Mouse (Mus musculus) heart, postnatal 10 days (tissue): ENCODE measurements around the gene Cyp24a1. TPM values are rescaled to one million over a fixed set of nuclear protein-coding genes. Genes with fewer than 3 reads are reported as not detected.

ENCODE experiments used
- DNase-seq, 2 experiments: peaks; one replicate each; pipeline ENCODE4 v3.0.0; 2021
- intact Hi-C: fragments of 180-260 bp; cut with DNase I; formaldehyde crosslinking; loops from one replicate; pipeline ENCODE4 v1.15.1; 2025
- total RNA-seq, 2 experiments: library from RNA; stranded (reverse); gene quantifications; 2 replicates each; pipeline ENCODE4 v1.2.3; 2021

Gene Cyp24a1
- total RNA-seq = not detected

DNA sequence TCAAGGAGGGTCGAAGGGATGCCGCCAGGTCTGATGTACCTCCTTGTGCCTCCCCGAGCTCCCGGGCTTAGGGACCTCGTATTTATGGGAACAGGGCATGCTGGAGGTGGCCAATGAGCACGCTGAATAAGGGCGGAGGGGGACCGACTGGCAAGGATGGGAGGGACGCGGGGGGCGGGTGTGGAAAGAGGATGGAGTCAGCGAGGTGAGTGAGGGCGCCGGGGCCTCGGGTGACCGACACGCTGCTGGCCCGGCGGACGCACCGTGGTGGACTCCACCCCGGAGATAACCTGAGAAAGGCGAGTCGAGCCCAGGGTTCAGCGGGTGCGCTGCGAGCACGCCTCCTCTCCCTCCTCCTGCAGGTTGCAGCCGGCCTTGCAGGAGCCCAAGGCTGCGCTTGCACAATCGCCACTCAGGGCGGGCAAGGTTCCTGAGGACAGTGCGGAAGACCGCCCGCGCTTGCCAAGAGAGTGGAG lies at the start of gene Cyp24a1:
Gene Cyp24a1 (minus strand): TSS at position 55 of the 476 bp plus-strand sequence.
- intact Hi-C loops = no loop called here
- peak in 1 of 2 experiments; percentile 37 for DNase-seq

DNA sequence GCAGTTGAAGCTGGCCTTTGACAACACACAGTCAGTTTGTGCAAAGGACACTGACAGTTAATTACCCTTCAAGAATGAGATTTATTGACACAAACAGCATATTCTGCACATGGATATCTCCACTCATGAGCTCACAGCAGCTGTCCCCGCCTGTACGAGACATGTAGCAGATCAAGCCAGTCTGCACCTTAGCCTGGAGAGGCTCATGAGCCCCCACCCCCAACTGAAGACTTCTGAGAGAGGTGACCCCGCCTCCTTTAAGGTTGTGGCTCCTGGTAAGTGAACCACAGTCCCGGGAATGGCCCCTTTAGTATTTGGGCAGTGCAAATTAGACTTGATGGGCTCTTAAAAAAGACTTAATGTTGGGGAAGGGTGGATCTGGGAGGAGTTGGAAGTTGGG lies 48.8 kb upstream of the Cyp24a1 start:
- intact Hi-C loops = no loop called here
- DNase-seq = no peak

DNA sequence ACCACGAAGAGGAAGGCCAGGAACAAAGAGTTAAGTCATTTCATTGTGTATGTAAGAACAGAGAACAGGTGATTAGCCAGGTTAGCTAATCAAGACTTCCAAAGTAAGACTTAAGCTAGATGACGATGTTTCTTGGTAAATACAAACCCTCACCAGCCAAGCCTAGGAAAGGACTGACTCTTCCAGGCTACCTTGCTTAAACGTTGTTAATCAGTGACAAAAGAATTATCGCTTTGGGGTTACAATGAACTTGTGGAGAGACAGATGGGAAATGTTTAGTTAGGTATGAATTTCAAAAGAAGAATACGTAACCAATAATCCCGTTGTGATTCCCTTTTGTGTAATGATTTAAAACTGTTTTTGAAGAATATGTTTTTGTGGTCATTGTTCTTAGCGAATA lies 48.0 kb upstream of the Cyp24a1 start:
- intact Hi-C loops = no loop called here
- DNase-seq = no peak

DNA sequence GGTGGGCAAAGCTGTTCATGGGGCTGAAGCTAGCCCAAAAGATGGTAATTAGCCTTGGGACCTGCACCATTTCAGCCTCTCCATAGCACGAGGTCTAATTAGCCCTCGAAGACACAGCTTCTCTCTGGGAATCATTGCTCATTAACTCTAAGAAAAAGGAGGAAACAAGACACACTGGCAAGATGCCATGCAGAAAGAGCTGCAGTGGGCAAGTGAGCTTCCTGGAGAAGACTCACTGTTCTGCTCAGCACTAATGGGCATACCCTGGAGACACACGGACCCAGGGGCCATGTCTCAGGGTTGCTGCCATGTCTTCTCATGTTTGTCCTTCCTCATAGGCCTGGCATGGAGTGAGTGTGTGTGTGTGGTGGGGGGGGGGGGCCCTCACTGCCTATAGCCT lies 47.2 kb upstream of the Cyp24a1 start:
- DNase-seq = no peak
- intact Hi-C loops = no loop called here

DNA sequence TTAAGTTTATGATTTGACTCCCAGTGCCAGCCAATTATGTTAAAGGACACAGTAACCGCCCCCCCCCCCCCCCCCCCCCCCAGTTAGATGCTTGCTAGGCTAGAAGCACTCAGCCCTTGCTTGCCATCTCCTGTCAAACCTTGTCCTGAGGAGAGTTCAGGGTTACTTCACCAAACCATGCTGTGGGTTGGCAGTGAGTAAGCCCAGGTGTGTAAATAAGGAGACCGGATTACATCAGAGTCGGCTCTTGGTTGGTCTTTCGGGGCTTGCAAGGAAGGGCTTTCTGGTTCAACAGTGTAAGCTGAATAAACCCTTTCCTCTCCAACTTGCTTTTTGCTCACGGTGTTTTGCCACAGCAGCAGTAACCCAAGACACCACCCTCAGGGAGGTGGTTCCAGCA lies 46.7 kb upstream of the Cyp24a1 start:
- intact Hi-C loops = no loop called here
- DNase-seq = no peak

DNA sequence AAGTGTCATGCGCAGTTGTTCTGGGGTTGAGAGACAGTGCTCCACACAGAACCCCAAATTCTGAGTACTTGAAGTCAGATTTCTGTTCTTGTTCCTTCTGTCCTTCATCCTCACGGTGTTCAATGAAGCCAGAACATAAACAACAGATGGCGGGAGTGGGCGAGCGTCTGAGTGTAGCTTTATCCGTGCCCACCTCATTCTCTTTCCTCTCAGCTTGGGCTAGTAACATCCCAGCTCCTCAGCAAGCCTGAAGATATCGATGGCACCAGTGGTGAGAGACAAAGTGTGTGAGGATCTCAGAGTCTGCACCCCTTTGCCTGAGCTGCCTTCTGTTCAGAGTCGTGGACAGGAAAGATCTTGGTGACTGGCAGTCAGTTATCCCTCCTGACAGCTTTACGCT lies 42.3 kb upstream of the Cyp24a1 start:
- DNase-seq = no peak

DNA sequence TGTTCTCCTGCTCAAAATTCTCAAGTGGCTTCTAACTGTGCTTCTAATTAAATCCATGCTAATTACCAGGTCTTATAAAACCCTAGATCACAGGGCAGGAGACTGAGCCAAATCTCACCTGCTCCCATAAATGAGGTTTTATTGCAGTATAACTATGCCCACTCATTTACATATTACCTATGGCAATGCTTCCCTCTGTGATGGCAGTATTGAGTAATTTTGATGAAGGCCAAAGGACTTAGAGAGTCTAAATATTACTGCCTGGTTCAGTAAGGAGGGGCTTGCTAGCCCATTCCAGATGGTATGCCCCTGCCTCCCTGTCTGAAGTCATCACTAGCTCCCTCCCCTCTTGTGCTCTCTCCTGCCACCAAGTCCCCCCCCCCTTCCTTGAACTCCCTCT lies 38.9 kb upstream of the Cyp24a1 start:
- intact Hi-C loops = no loop called here
- DNase-seq = no peak

More for the DNA sequence above, 42.3 kb upstream of the Cyp24a1 start:
- intact Hi-C loops = no loop called here

DNA sequence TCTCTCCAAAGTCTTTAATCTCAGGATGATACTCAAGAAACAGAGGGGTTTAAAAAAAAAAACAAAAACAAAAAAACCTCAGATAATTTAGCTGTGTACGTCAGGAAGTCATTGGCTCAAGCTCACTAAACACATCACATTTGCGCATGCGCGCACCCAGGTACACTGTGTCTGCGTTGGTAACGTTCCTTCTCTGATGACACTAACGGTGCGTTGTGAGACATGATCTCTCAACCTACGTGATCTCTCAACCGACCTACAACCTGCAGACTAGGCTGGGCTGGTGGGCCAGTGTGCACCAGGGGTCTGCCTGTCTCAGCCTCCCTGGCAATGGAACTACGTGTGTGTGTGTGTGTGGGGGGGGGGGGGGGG lies 37.8 kb upstream of the Cyp24a1 start:
- no peak for DNase-seq
- intact Hi-C loops = no loop called here

DNA sequence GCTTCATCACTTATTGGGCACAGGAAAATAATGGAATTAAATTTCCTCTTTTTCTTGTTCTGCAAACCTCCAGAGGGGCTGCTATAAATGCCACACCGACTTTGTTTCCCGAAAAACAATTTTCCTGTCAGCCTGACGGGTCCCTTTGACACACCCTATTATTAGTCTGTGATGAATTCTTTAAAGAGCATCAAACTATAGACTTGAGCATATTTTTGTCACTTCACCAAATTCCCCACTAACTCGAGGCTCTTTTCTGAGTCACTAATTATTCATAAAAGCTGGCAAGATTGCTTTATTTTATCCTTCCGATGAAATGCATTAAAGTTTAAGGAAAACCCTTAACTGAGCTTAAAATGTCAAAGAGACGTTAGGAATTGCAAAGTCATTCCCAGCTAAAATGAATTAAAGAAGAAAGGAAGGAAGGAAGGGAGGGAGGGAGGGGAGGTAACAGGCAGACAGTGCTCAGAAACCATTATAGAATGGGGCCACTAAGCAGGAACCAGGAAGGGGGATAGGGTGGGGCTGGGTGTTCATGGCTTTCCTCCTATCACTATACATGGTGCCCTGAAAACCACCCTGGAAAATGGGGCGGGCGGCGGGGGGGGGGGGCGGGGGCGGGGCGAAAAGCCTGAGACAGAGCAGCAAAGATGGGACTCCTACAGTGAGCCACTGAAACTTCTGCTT lies 37.3 kb upstream of the Cyp24a1 start:
- no peak for DNase-seq
- intact Hi-C loops = no loop called here

DNA sequence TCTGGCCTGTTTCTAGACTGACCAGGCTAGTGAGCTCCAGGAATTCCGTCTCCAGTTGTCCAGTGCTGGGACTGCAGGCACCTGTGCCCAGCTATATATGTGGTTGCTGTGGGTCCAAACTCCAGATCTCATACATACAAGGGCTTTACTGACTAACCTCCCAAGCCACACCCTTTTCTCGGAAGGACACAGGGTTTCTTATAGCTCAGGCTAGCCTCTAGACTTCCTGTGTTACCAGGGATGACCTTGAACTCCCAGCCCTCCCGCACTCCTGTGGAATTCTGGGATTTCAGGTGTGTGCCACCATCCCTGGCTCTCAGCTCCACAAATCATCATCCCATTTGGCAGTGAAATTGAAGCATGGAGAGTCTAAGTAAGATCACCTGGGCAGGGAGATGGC lies 33.3 kb upstream of the Cyp24a1 start:
- no peak for DNase-seq
- intact Hi-C loops = no loop called here

DNA sequence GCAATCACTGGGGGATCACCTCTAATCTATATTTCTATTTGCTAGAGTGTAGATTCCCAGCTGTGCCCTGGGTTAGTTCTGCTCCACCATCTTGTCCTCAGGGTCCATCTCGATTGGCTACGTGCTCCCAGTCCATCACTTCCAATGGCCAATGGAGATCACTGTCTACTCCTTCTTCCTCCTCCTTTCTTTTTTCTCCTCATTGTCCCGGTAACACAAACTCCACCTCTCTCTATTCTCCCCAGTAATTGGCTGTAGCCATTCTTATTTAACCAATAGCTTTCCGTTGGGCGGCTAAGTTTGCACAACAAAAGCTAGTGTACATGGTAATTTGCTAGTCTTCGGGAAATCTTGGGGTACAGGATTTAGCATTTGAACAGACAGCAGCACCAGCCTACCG lies 32.8 kb upstream of the Cyp24a1 start:
- intact Hi-C loops = loop anchor here (10.0 kb wide), 1 partner anchor 1685 kb away; no protein-coding TSS in a partner anchor
- no peak for DNase-seq

DNA sequence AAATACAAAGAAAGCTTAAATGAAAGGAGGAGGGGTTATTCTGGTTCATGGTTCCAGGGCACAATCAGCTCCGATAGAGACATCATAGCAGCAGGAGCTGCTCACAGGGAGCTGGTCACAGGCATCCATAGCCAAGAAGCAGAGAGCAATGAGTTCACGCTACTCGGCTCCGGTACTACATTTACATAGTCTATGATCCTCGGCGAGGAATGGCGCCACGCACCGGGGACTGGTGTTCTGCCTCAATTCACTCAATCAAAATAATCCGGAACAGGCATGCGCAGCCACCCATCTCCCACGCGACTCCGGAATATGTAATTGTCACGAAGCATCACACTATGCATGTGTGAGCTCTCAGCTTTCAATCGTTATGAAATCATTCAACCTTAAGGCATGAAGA lies 31.1 kb upstream of the Cyp24a1 start:
- intact Hi-C loops = loop anchor here (10.0 kb wide), 1 partner anchor 1687 kb away; no protein-coding TSS in a partner anchor
- no peak for DNase-seq

DNA sequence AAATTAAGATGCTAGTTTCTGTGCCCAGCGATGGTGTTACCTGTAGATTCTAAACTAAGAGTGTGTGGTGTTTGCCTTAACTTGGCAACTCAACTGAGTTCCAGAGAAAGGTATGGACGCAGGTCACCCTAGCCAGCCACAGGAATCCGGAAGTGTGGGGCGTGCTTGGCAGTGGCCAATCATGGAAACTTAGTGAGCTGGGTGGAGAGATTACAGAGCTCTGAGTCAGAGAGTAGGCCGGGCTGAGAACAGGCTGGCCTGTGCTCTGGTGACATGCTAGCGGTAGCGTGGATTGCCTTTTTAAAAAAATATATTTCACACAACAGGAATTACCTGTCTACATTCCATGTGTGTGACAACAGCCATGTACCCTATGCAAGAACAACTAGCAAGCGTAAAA lies 29.6 kb upstream of the Cyp24a1 start:
- intact Hi-C loops = loop anchor here (10.0 kb wide), 1 partner anchor 1688 kb away; no protein-coding TSS in a partner anchor
- DNase-seq = peak in 1 of 2 experiments; percentile 16

DNA sequence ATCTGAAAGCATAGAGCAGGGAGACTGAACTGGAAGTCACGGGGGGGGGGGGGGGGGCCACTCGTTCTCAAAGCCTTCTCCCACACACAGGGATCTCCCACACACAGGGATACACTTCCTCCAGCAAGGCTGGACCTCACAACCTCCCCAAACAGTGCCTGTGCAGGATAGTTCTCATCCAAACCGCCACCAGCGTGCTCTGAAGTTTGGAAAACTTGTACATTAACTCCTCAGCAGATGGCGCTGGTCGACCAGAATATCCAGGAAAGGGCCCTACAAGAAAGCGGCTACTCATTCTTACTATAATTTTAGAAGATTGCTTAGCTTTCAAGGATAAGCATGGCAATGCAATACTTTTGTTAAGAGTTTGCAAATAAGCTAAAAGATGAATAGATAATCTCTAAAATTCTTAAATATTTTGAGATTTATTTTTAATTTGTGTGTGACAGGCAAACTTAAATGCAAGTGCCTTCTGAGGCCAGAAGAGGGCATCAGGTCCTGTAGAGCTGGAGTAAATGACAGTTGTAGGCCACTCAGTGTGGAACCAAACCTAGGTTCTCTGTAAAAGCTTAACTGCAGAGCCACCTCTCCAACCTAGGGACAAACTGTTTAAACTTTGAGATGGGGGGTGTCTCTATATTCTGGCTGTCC lies 23.5 kb upstream of the Cyp24a1 start:
- intact Hi-C loops = loop anchor here (1.0 to 10.0 kb wide), 3 partner anchors 76 to 1694 kb away; no protein-coding TSS in a partner anchor
- DNase-seq = peak; percentile 64 to 78

DNA sequence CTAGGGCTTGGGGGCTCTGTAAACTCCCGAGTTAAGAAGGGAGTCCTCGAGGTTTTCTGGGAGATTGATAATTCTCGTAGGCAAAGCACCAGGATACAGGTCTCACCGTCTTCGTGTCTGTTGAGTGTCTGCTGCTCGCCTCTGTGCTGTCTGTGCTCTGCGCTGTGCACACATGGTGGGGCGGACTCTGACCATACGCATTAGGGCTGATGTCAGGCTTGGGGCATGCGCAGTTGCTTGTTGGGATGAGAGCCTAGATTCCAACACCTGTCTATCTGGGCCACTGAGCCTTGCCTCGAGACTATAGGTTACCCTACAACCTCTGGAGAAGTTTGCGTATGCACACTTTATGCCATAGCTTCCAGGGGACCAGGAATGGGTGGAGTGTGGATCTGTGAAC lies 16.8 kb upstream of the Cyp24a1 start:
- intact Hi-C loops = no loop called here
- DNase-seq = no peak

DNA sequence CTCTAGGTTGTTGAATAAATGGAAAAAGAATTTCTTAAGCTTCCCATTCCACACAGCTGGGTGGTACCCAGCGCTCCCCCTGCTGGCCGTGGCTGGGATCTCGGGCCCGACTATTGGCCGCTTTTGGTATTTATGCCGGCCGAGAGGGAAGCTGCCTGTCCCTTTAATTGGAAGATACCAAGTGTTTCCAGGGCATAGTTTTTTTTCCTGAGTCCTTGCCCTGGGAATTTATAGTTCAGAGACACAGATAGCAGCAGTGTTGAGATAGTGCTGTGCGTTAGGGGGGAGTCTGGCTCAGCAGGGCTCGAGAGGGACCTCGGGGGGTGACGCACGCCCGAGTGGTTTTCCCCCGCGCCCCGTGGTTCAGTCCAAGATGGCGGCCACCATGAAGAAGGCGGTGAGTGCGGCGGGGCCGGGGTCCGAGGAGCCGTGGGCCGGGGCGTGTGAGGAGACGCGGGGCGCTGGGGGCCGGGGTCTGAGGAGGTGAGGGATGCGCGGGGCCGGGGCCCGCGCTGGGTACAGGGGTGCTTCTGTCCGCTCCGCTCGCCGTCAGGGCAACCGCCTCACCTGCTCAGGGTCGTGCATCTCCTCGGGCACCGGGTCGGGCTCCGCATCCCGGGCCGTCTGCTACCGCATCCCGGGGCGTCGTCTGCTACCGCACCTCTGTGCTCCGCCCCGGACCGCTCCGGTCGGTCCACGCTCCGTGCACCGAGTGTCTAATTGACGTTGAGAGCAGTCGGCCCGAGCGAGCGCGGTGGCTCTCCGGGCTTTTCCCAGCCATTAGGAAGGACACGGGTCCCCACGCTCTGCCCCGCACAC lies 14.3 kb upstream of the Cyp24a1 start:
- DNase-seq = peak; percentile 92 to 95
- intact Hi-C loops = no loop called here

DNA sequence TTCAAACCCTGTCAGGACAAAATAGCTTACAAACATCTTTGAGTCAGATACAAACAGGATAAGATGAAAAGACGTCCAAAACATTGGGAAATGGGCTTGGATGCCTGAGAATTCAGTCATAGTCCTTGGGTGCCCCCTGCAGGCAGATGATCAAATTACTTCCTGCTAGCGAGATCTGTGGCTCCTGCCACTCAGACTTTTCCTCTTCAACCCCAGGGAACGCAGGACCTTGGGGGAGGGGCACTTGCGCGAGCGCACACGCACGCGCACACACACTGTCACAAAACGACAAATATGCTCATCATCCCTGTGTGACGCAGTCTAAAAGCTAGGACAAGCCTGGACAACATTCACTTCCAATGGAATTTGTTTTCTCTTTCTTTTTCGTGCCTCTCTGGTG lies 11.9 kb upstream of the Cyp24a1 start:
- DNase-seq = peak; percentile 90 to 94
- intact Hi-C loops = loop anchor here (1.0 to 5.0 kb wide), 3 partner anchors 58 to 392 kb away; no protein-coding TSS in a partner anchor

DNA sequence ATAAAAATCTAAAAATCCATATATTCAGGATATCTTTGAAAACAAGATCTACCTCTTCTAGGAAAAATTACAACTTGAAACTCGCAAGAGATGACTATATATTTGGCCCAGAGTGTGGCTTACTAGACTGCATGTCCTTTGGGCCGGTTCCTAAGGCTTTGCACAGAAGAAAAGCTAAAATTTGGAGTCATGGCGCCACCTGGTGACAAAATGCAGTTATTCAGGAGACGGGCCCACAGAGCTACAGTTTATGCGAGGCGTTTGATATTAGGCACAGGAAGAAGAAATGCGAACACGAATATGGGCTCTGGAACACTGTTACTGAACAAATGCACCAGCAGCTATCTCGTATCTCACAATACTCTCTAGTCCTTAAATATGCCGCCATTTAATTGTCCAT lies 10.8 kb upstream of the Cyp24a1 start:
- DNase-seq = peak; percentile 87 to 91
- intact Hi-C loops = loop anchor here (1.0 to 5.0 kb wide), 4 partner anchors 21 to 390 kb away; no protein-coding TSS in a partner anchor

DNA sequence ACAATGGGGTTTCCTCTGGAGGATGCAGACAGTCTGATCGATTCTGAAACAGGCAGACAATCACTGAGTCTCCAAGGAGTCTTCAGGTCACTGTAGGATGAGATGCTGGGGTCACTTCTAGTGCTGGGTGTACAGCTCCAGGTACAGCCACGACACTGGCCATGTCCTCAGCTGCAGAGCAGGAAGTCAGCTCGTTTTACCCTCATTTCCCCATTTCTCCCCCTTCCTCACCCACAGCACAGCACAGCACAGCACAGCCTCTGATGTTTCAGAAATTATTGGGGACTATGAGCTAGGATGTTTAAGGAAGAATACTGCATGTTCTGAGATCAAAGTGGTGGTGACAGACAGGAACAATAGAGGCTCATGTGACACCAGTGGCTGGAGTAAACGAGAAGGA lies 7.0 kb upstream of the Cyp24a1 start:
- intact Hi-C loops = no loop called here
- no peak for DNase-seq

DNA sequence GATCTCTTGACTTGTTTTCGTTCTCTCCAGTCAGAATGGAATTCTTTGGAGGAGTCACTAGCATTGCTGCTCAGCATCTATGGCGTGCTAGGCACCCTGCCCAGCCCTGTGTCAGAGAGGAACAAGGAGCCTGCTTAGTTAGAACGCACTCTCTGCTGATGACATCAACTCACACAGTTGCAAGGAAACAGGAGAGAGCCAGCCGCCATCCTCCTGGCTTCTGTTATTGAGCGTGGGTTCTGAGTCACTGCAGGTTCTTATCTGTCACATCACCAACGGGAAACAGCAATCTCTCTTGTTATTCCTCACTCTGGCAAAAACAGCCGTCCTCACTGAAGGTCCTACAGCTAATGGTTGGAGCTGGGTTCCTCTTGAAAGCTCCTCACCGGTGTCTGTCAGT lies 6.4 kb upstream of the Cyp24a1 start:
- no peak for DNase-seq
- intact Hi-C loops = no loop called here

DNA sequence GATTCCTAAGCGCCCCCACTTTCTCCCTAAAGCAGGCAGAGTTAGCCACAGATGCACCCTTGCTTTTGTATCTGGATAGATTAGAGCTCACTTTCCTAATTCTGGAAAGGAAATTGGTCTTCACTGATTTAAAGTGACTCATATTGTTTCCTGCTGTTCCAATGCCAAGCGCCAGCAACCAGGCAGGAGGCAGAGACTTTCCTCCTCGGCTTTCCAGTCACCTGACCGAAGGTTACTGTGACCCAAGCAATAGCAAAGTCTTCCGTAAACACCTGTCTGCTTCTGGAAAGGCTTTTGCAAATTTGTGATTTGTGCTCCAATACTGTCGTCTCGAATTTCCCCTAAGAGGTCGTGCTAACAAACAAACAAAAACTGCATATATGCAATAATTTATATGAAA lies 1.1 kb upstream of the Cyp24a1 start:
- DNase-seq = no peak
- intact Hi-C loops = no loop called here
